ENCODE assay signal across 10 mouse cellular contexts in the genomic region with DNA sequence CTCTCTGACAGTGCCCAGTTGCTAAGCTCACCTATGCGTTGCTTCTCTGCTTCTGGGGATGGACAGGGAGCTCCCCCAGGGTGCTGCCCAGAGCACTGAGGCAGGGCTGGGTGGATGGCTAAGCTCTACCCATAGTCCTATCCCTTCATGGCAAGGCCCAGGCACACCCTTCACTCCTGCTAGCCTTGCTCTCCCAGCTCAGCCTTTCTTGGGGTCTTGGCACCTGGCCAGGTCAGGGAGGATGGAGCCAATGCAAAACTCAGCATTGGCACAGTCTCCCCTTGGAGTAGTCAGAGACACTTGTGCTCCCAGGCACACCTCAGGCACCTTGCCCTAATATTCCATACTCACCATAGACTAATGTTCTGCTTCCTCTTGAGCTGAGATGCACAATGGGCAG. TPM values are rescaled to one million over a fixed set of nuclear protein-coding genes. Genes with fewer than 3 reads are reported as not detected.
DNase-seq lines count a peak whose midpoint lies in the region; ATAC-seq and TF ChIP-seq lines count a peak whose summit lies in the region.
"Had no signal": no experiment of that assay in that cellular context is flagged by ENCODE, and none has a peak within 500 bp of the region (broad histone marks: within the 10 kb centered on the region; RNA-seq: fewer than 3 reads in every experiment).

No protein-coding gene starts in this region.

- H3K9me3 ChIP-seq in embryonic facial prominence, embryonic 11.5 days (replicated peaks; ENCODE audit: control insufficient read depth, low read length) = no peaks in the 10 kb centered on the region
- H3K9me3 ChIP-seq in hindbrain, embryonic 15.5 days = no peaks in the 10 kb centered on the region
- H3K9me3 ChIP-seq in lung, postnatal 0 days (ENCODE audit: low read length) = no peaks in the 10 kb centered on the region

- no peaks in the 10 kb centered on the region for H3K27me3 ChIP-seq in heart, adult 2 months (ENCODE audit: control insufficient read depth, insufficient read depth, low read length)
- H3K27me3 ChIP-seq in embryonic facial prominence, embryonic 11.5 days (ENCODE audit: control insufficient read depth, insufficient read depth, low read length) = no peaks in the 10 kb centered on the region
- no peaks in the 10 kb centered on the region for H3K27me3 ChIP-seq in hindbrain, embryonic 15.5 days
- no peaks in the 10 kb centered on the region for H3K27me3 ChIP-seq in lung, postnatal 0 days (replicated peaks; ENCODE audit: insufficient read depth, low read length)

- H3K4me1 ChIP-seq in heart, adult 2 months (ENCODE audit: control insufficient read depth, insufficient read depth, low read length) = peaks cover 11% of the 10 kb centered on the region
- no peaks in the 10 kb centered on the region for H3K4me1 ChIP-seq in embryonic facial prominence, embryonic 11.5 days (ENCODE audit: control insufficient read depth, insufficient read depth, low read length)
- H3K4me1 ChIP-seq in hindbrain, embryonic 15.5 days (replicated peaks) = no peaks in the 10 kb centered on the region
- no peaks in the 10 kb centered on the region; the same call in 1 of the 2 replicates for H3K4me1 ChIP-seq in lung, postnatal 0 days (ENCODE audit: insufficient read depth, low read depth, low read length)

- peak overlapping the region; percentile 34 for H3K4me3 ChIP-seq in heart, adult 2 months
- H3K4me3 ChIP-seq in embryonic facial prominence, embryonic 11.5 days (ENCODE audit: low read depth, low read length) = peak overlapping the region; percentile 23
- H3K4me3 ChIP-seq in hindbrain, embryonic 15.5 days = peak overlapping the region; percentile 3; the same call in 1 of the 2 replicates
- peak overlapping the region; percentile 32 for H3K4me3 ChIP-seq in lung, postnatal 0 days (ENCODE audit: low read depth, low read length)

- TF ChIP-seq CTCF in heart, adult 2 months (IDR thresholded peaks at IDR 0.05) = no peak
- TF ChIP-seq CTCF in lung, postnatal 0 days (IDR thresholded peaks at IDR 0.05) = no peak

- peak overlapping the region; percentile 77 for H3K9ac ChIP-seq in heart, adult 2 months (ENCODE audit: low read depth, low read length)
- H3K9ac ChIP-seq in embryonic facial prominence, embryonic 11.5 days (replicated peaks; ENCODE audit: low read length) = peak overlapping the region; percentile 57
- no peak overlapping the region for H3K9ac ChIP-seq in hindbrain, embryonic 15.5 days
- peak overlapping the region; percentile 36 for H3K9ac ChIP-seq in lung, postnatal 0 days (replicated peaks; ENCODE audit: low read depth)

- TF ChIP-seq EP300 in heart, adult 2 months (IDR thresholded peaks at IDR 0.05; ENCODE audit: insufficient read depth, low read depth, low read length) = no peak
- TF ChIP-seq EP300 in lung, postnatal 0 days (IDR thresholded peaks at IDR 0.05) = no peak

- no peaks in the 10 kb centered on the region for H3K36me3 ChIP-seq in heart, adult 2 months (ENCODE audit: control insufficient read depth, insufficient read depth, low read length)
- no peaks in the 10 kb centered on the region for H3K36me3 ChIP-seq in embryonic facial prominence, embryonic 11.5 days (replicated peaks; ENCODE audit: control insufficient read depth, insufficient read depth, low read depth, low read length)
- no peaks in the 10 kb centered on the region for H3K36me3 ChIP-seq in hindbrain, embryonic 15.5 days
- no peaks in the 10 kb centered on the region for H3K36me3 ChIP-seq in lung, postnatal 0 days (ENCODE audit: insufficient read depth, low read length)

- intact Hi-C loops in heart, adult 2 months (cut with DNase I) = no loop called here

- H3K79me2 ChIP-seq in heart, adult 2 months (replicated peaks; ENCODE audit: control insufficient read depth, insufficient read depth, low read length) = no peaks in the 10 kb centered on the region

- H3K4me2 ChIP-seq in embryonic facial prominence, embryonic 11.5 days (ENCODE audit: low read depth, low read length) = peak overlapping the region; percentile 44
- H3K4me2 ChIP-seq in hindbrain, embryonic 15.5 days = peak overlapping the region; percentile 35
- H3K4me2 ChIP-seq in lung, postnatal 0 days (replicated peaks; ENCODE audit: low read depth, low read length) = peak overlapping the region; percentile 49

- peak overlapping the region; percentile 68 for H3K27ac ChIP-seq in heart, adult 2 months
- no peak overlapping the region for H3K27ac ChIP-seq in embryonic facial prominence, embryonic 11.5 days (replicated peaks; ENCODE audit: low read depth, low read length)
- H3K27ac ChIP-seq in hindbrain, embryonic 15.5 days (replicated peaks) = no peak overlapping the region
- peak overlapping the region; percentile 72 for H3K27ac ChIP-seq in lung, postnatal 0 days (ENCODE audit: low read length)

- 52% methylated on average over 1 of the region's 1 CpGs for WGBS in heart, adult 2 months
- WGBS in embryonic facial prominence, embryonic 11.5 days = 58% methylated on average over 1 of the region's 1 CpGs
- WGBS in hindbrain, embryonic 15.5 days = 89% methylated on average over 1 of the region's 1 CpGs
- 55% methylated on average over 1 of the region's 1 CpGs for WGBS in lung, postnatal 0 days

- no peak for DNase-seq in heart, adult 2 months
- no peak for DNase-seq in heart, adult 18-20 months
- DNase-seq in embryonic facial prominence, embryonic 11.5 days (ENCODE audit: low spot score) = no peak
- no peak for DNase-seq in lung, postnatal 0 days (ENCODE audit: low spot score)
- DNase-seq in Muller cell, postnatal 12 days (ENCODE audit: inconsistent ontology term) = no peak
- DNase-seq in adrenal gland, adult 2 months = no peak
- DNase-seq in adrenal gland, adult (ENCODE audit: inconsistent age in 2 of 2, low spot score in 1 of 2) = no peak

- TF ChIP-seq POLR2A in heart, adult 2 months (IDR thresholded peaks at IDR 0.05; ENCODE audit: insufficient read depth, low read depth, low read length) = no peak

- no peak for ATAC-seq in embryonic facial prominence, embryonic 11.5 days (replicated peaks; ENCODE audit: insufficient number of reproducible peaks, low FRiP score, low TSS enrichment, low read depth)
- ATAC-seq in hindbrain, embryonic 15.5 days (ENCODE audit: low FRiP score, low read depth) = no peak
- no peak; the same call in 1 of the 2 replicates for ATAC-seq in lung, postnatal 0 days

RNA-seq across cellular contexts. Expression of gene Bgn, which starts 0.7 kb away (rescaled TPM):
- total RNA-seq in heart, adult 2 months (2021) = 100 to 1,000 TPM; 190 to 202 TPM
- 378 and 439 TPM in 2 replicates for polyA plus RNA-seq in heart, adult 2 months (2012; rRNA removed)
- 100 to 1,000 TPM; 174 to 186 TPM for total RNA-seq in heart, adult 18-20 months (2021)
- polyA plus RNA-seq in embryonic facial prominence, embryonic 11.5 days (2014; fragmentation: Nextera tagmentation; extraction: Ambion mirVana) = 32.0 and 36.4 TPM in 2 replicates
- polyA plus RNA-seq in hindbrain, embryonic 15.5 days (2015; fragmentation: Nextera tagmentation; extraction: Ambion mirVana) = 24.3 and 25.8 TPM in 2 replicates
- 175 and 176 TPM in 2 replicates for polyA plus RNA-seq in lung, postnatal 0 days (2015; fragmentation: Nextera tagmentation; extraction: Ambion mirVana)
- total RNA-seq in adrenal gland, adult 2 months (2021) = 100 to 1,000 TPM; 290 to 364 TPM
- 197 and 251 TPM in 2 replicates for polyA plus RNA-seq in adrenal gland, adult 2 months (2012; rRNA removed)

RNA-seq across cellular contexts. Expression of gene Atp2b3, which starts 18.8 kb away (rescaled TPM):
- under 1 TPM in 1 of 2 experiments, not detected in 1; 0.14 TPM for total RNA-seq in heart, adult 2 months (2021)
- polyA plus RNA-seq in heart, adult 2 months (2012; rRNA removed) = 0.09 and 0.12 TPM in 2 replicates
- total RNA-seq in heart, adult 18-20 months (2021) = under 1 TPM; 0.17 to 0.28 TPM
- polyA plus RNA-seq in embryonic facial prominence, embryonic 11.5 days (2014; fragmentation: Nextera tagmentation; extraction: Ambion mirVana) = 0.38 and 0.48 TPM in 2 replicates
- polyA plus RNA-seq in hindbrain, embryonic 15.5 days (2015; fragmentation: Nextera tagmentation; extraction: Ambion mirVana) = 6.6 and 8.6 TPM in 2 replicates
- polyA plus RNA-seq in lung, postnatal 0 days (2015; fragmentation: Nextera tagmentation; extraction: Ambion mirVana) = not detected in 2 replicates
- total RNA-seq in adrenal gland, adult 2 months (2021) = 10 to 100 TPM; 38.2 to 42.3 TPM
- polyA plus RNA-seq in adrenal gland, adult 2 months (2012; rRNA removed) = 24.9 and 29.0 TPM in 2 replicates

RNA-seq across cellular contexts. Expression of gene Haus7, which starts 25.2 kb away (rescaled TPM):
- 1 to 10 TPM; 4.3 to 5.5 TPM for total RNA-seq in heart, adult 2 months (2021)
- polyA plus RNA-seq in heart, adult 2 months (2012; rRNA removed) = 6.0 and 8.9 TPM in 2 replicates
- 1 to 10 TPM; 6.2 to 9.1 TPM for total RNA-seq in heart, adult 18-20 months (2021)
- polyA plus RNA-seq in embryonic facial prominence, embryonic 11.5 days (2014; fragmentation: Nextera tagmentation; extraction: Ambion mirVana) = 85.3 and 91.4 TPM in 2 replicates
- polyA plus RNA-seq in hindbrain, embryonic 15.5 days (2015; fragmentation: Nextera tagmentation; extraction: Ambion mirVana) = 65.6 and 71.9 TPM in 2 replicates
- polyA plus RNA-seq in lung, postnatal 0 days (2015; fragmentation: Nextera tagmentation; extraction: Ambion mirVana) = 31.8 and 32.3 TPM in 2 replicates
- 10 to 100 TPM; 20.3 to 31.3 TPM for total RNA-seq in adrenal gland, adult 2 months (2021)
- polyA plus RNA-seq in adrenal gland, adult 2 months (2012; rRNA removed) = 12.6 and 15.5 TPM in 2 replicates

RNA-seq across cellular contexts. Expression of gene Trex2, which starts 48.9 kb away (rescaled TPM):
- total RNA-seq in heart, adult 2 months (2021) = not detected
- not detected in 2 replicates for polyA plus RNA-seq in heart, adult 2 months (2012; rRNA removed)
- total RNA-seq in heart, adult 18-20 months (2021) = not detected
- polyA plus RNA-seq in embryonic facial prominence, embryonic 11.5 days (2014; fragmentation: Nextera tagmentation; extraction: Ambion mirVana) = not detected in 2 replicates
- not detected in 2 replicates for polyA plus RNA-seq in hindbrain, embryonic 15.5 days (2015; fragmentation: Nextera tagmentation; extraction: Ambion mirVana)
- polyA plus RNA-seq in lung, postnatal 0 days (2015; fragmentation: Nextera tagmentation; extraction: Ambion mirVana) = 0.27 TPM in 1 of 2 replicates, not detected in the other
- not detected for total RNA-seq in adrenal gland, adult 2 months (2021)
- polyA plus RNA-seq in adrenal gland, adult 2 months (2012; rRNA removed) = 0.13 TPM in 1 of 2 replicates, not detected in the other
- total RNA-seq: left cerebral cortex, adult 18-20 months had no signal
- polyA plus RNA-seq: neural tube, embryonic 14.5 days had no signal

Comparison
In these comparisons a context has a peak if more than half of its experiments do, and no peak if none do; other contexts are left out.
1. H3K27ac ChIP-seq: peak in heart, adult 2 months (single experiment) and lung, postnatal 0 days (single experiment); none in embryonic facial prominence, embryonic 11.5 days (single experiment) and hindbrain, embryonic 15.5 days (single experiment).
2. Peak in every context shown above with its lines, with median percentiles within 50 percentile points of each other: H3K4me3 ChIP-seq and H3K4me2 ChIP-seq.